Mouse (Mus musculus) MEL (cell line): Measurements from ENCODE around the gene Vstm5. TPM values are rescaled to one million over a fixed set of nuclear protein-coding genes. Genes with fewer than 3 reads are reported as not detected.

Experiments
- DNase-seq: peaks from one replicate; pipeline ENCODE4 v3.0.0; 2011; ENCODE audit warnings: low read depth, low spot score
- H3K27ac ChIP-seq: 2 replicates; pipeline ENCODE4 v1.5.1; 2012; ENCODE audit warnings: low read depth, mild to moderate bottlenecking, control low read depth, low read length, moderate library complexity; ENCODE audit not compliant: control insufficient read depth
- H3K27me3 ChIP-seq, 2 experiments: fragments of 150-350 bp in 1 of 2; sonication (generic) in 1 of 2; 2 replicates each; pipeline ENCODE4 v1.6.1; 2012; ENCODE audit warnings: low read length in 2 of 2, mild to moderate bottlenecking in 2 of 2, improper control_type of control experiment in 1 of 2, moderate library complexity in 1 of 2; ENCODE audit not compliant: insufficient read depth in 2 of 2, control insufficient read depth in 1 of 2
- H3K36me3 ChIP-seq, 2 experiments: 2 replicates each; pipeline ENCODE4 v1.6.1; 2012 to 2014; ENCODE audit warnings: low read length in 2 of 2, improper control_type of control experiment in 1 of 2, inconsistent platforms in 1 of 2, mild to moderate bottlenecking in 1 of 2; ENCODE audit not compliant: insufficient read depth in 2 of 2, control insufficient read depth in 1 of 2
- H3K4me1 ChIP-seq, 2 experiments: fragments of 150-350 bp in 1 of 2; sonication (generic) in 1 of 2; 2 replicates each; pipeline ENCODE4 v1.6.1; 2012; ENCODE audit warnings: low read length in 2 of 2, improper control_type of control experiment in 1 of 2, mild to moderate bottlenecking in 1 of 2; ENCODE audit not compliant: insufficient read depth in 2 of 2, control insufficient read depth in 1 of 2
- H3K4me3 ChIP-seq, 2 experiments: fragments of 150-350 bp in 1 of 2; sonication (generic) in 1 of 2; 2 replicates each; pipeline ENCODE4 v1.5.1; 2012; ENCODE audit warnings: low read depth in 2 of 2, low read length in 2 of 2, mild to moderate bottlenecking in 2 of 2, moderate library complexity in 2 of 2, control low read depth in 1 of 2, improper control_type of control experiment in 1 of 2; ENCODE audit not compliant: control insufficient read depth in 1 of 2, insufficient read depth in 1 of 2
- H3K79me2 ChIP-seq: 2 replicates; pipeline ENCODE4 v1.6.1; 2012; ENCODE audit warnings: mild to moderate bottlenecking, low read length, moderate library complexity; ENCODE audit not compliant: control insufficient read depth, poor library complexity, insufficient read depth
- H3K9ac ChIP-seq: 2 replicates; pipeline ENCODE4 v1.6.1; 2012; ENCODE audit warnings: low read depth, mild to moderate bottlenecking, control low read depth, low read length, moderate library complexity; ENCODE audit not compliant: control insufficient read depth, poor library complexity, severe bottlenecking
- H3K9me3 ChIP-seq: fragments of 150-350 bp; sonication (generic); replicated peaks from 2 replicates; pipeline ENCODE4 v1.6.1; 2012; ENCODE audit warnings: mild to moderate bottlenecking, low read length, improper control_type of control experiment, moderate library complexity; ENCODE audit not compliant: insufficient read depth
- BHLHE40 ChIP-seq: IDR thresholded peaks from 2 replicates; pipeline ENCODE4 v1.6.1; 2012; ENCODE audit warnings: low read depth, mild to moderate bottlenecking, inconsistent platforms, low read length, improper control_type of control experiment, borderline replicate concordance
- ELF1 ChIP-seq: IDR thresholded peaks from 2 replicates; pipeline ENCODE4 v1.6.1; 2014; ENCODE audit warnings: low read depth, mild to moderate bottlenecking, inconsistent platforms, low read length, improper control_type of control experiment, moderate library complexity
- EP300 ChIP-seq, 2 experiments: IDR thresholded peaks; 2 replicates each; pipeline ENCODE4 v1.6.1; 2011; ENCODE audit warnings: improper control_type of control experiment in 2 of 2, low read length in 2 of 2, low read depth in 1 of 2, mild to moderate bottlenecking in 1 of 2
- ETS1 ChIP-seq: IDR thresholded peaks from 2 replicates; pipeline ENCODE4 v1.6.1; 2012; ENCODE audit warnings: low read depth, mild to moderate bottlenecking, inconsistent platforms, low read length, improper control_type of control experiment, moderate library complexity
- GABPA ChIP-seq: IDR thresholded peaks from 2 replicates; pipeline ENCODE4 v1.6.1; 2012; ENCODE audit warnings: low read depth, mild to moderate bottlenecking, inconsistent platforms, low read length, improper control_type of control experiment, moderate library complexity
- GATA1 ChIP-seq: IDR thresholded peaks from 2 replicates; pipeline ENCODE4 v1.6.1; 2011; ENCODE audit warnings: low read depth, low read length, improper control_type of control experiment
- HCFC1 ChIP-seq: IDR thresholded peaks from 2 replicates; pipeline ENCODE4 v1.6.1; 2012; ENCODE audit warnings: low read depth, mild to moderate bottlenecking, inconsistent platforms, low read length, improper control_type of control experiment, moderate library complexity
- JUND ChIP-seq: IDR thresholded peaks from 2 replicates; pipeline ENCODE4 v1.6.1; 2011; ENCODE audit warnings: low read depth, mild to moderate bottlenecking, improper control_type of control experiment, low read length
- MAFK ChIP-seq: IDR thresholded peaks from 2 replicates; pipeline ENCODE4 v1.6.1; 2011; ENCODE audit warnings: low read depth, mild to moderate bottlenecking, low read length, improper control_type of control experiment, borderline replicate concordance
- MAX ChIP-seq: IDR thresholded peaks from 2 replicates; pipeline ENCODE4 v1.6.1; 2011; ENCODE audit warnings: low read length, improper control_type of control experiment
- MAZ ChIP-seq: IDR thresholded peaks from 2 replicates; pipeline ENCODE4 v1.6.1; 2012; ENCODE audit warnings: low read depth, mild to moderate bottlenecking, inconsistent platforms, low read length, improper control_type of control experiment
- MEF2A ChIP-seq: IDR thresholded peaks from 2 replicates; pipeline ENCODE4 v1.6.1; 2014; ENCODE audit warnings: low read depth, mild to moderate bottlenecking, inconsistent platforms, low read length, improper control_type of control experiment; ENCODE audit not compliant: poor library complexity, insufficient replicate concordance, severe bottlenecking; ENCODE audit errors: extremely low read depth
- MYB ChIP-seq: IDR thresholded peaks from 2 replicates; pipeline ENCODE4 v1.6.1; 2011; ENCODE audit warnings: mild to moderate bottlenecking, low read depth, low read length, improper control_type of control experiment
- MYC ChIP-seq: IDR thresholded peaks from 2 replicates; pipeline ENCODE4 v1.6.1; 2011; ENCODE audit warnings: low read depth, mild to moderate bottlenecking, low read length, improper control_type of control experiment, moderate library complexity
- NELFE ChIP-seq: IDR thresholded peaks from 2 replicates; pipeline ENCODE4 v1.6.1; 2011; ENCODE audit warnings: low read depth, low read length, improper control_type of control experiment
- NRF1 ChIP-seq: IDR thresholded peaks from 2 replicates; pipeline ENCODE4 v1.6.1; 2014; ENCODE audit warnings: low read depth, mild to moderate bottlenecking, inconsistent platforms, low read length, improper control_type of control experiment, moderate library complexity; ENCODE audit not compliant: poor library complexity, insufficient read depth, severe bottlenecking
- POLR2A ChIP-seq, 2 experiments: IDR thresholded peaks; 2 replicates each; pipeline ENCODE4 v1.6.1; 2011 to 2012; ENCODE audit warnings: low read length in 2 of 2, mild to moderate bottlenecking in 2 of 2, control low read depth in 1 of 2, improper control_type of control experiment in 1 of 2, low read depth in 1 of 2, moderate library complexity in 1 of 2; ENCODE audit not compliant: control insufficient read depth in 1 of 2, insufficient read depth in 1 of 2, poor library complexity in 1 of 2
- POLR2AphosphoS2 ChIP-seq: IDR thresholded peaks from 2 replicates; pipeline ENCODE4 v1.6.1; 2011; ENCODE audit warnings: low read length, improper control_type of control experiment
- POLR2AphosphoS5 ChIP-seq: IDR thresholded peaks from 2 replicates; pipeline ENCODE4 v1.6.1; 2012; ENCODE audit warnings: low read depth, borderline replicate concordance, mild to moderate bottlenecking, inconsistent platforms, low read length, moderate library complexity, mixed read lengths
- RAD21 ChIP-seq: IDR thresholded peaks from 2 replicates; pipeline ENCODE4 v1.6.1; 2011; ENCODE audit warnings: mild to moderate bottlenecking, low read depth, low read length, improper control_type of control experiment
- RCOR1 ChIP-seq: IDR thresholded peaks from 2 replicates; pipeline ENCODE4 v1.6.1; 2012; ENCODE audit warnings: low read depth, mild to moderate bottlenecking, inconsistent platforms, low read length, improper control_type of control experiment
- SMC3 ChIP-seq: IDR thresholded peaks from 2 replicates; pipeline ENCODE4 v1.6.1; 2011; ENCODE audit warnings: low read depth, low read length, improper control_type of control experiment
- TAL1 ChIP-seq: IDR thresholded peaks from 2 replicates; pipeline ENCODE4 v1.6.1; 2012; ENCODE audit warnings: mild to moderate bottlenecking, inconsistent platforms, low read length, moderate library complexity, mixed read lengths
- TBP ChIP-seq: IDR thresholded peaks from 2 replicates; pipeline ENCODE4 v1.8.0; 2011; ENCODE audit warnings: low read depth, low read length, improper control_type of control experiment
- TCF12 ChIP-seq: IDR thresholded peaks from 2 replicates; pipeline ENCODE4 v1.6.1; 2014; ENCODE audit warnings: low read depth, mild to moderate bottlenecking, inconsistent platforms, low read length, improper control_type of control experiment, moderate library complexity
- UBTF ChIP-seq: IDR thresholded peaks from 2 replicates; pipeline ENCODE4 v1.6.1; 2012; ENCODE audit warnings: low read depth, mild to moderate bottlenecking, inconsistent platforms, low read length, improper control_type of control experiment, moderate library complexity, borderline replicate concordance; ENCODE audit not compliant: insufficient read depth
- USF1 ChIP-seq: IDR thresholded peaks from 2 replicates; pipeline ENCODE4 v1.6.1; 2014; ENCODE audit warnings: low read depth, mild to moderate bottlenecking, inconsistent platforms, low read length, improper control_type of control experiment, moderate library complexity
- USF2 ChIP-seq, 2 experiments: IDR thresholded peaks; 2 replicates each; pipeline ENCODE4 v1.6.1; 2011 to 2012; ENCODE audit warnings: improper control_type of control experiment in 2 of 2, low read length in 2 of 2, borderline replicate concordance in 1 of 2, inconsistent platforms in 1 of 2, low read depth in 1 of 2, mild to moderate bottlenecking in 1 of 2; ENCODE audit not compliant: insufficient read depth in 1 of 2
- ZC3H11A ChIP-seq: IDR thresholded peaks from 2 replicates; pipeline ENCODE4 v1.6.1; 2012; ENCODE audit warnings: low read depth, mild to moderate bottlenecking, inconsistent platforms, low read length, improper control_type of control experiment
- ZKSCAN1 ChIP-seq: IDR thresholded peaks from 2 replicates; pipeline ENCODE4 v1.6.1; 2012; ENCODE audit warnings: low read depth, mild to moderate bottlenecking, inconsistent platforms, low read length, improper control_type of control experiment, moderate library complexity
- ZMIZ1 ChIP-seq: IDR thresholded peaks from 2 replicates; pipeline ENCODE4 v1.6.1; 2012; ENCODE audit warnings: low read depth, mild to moderate bottlenecking, inconsistent platforms, low read length, improper control_type of control experiment, moderate library complexity
- ZNF384 ChIP-seq: IDR thresholded peaks from 2 replicates; pipeline ENCODE4 v1.6.1; 2012; ENCODE audit warnings: low read depth, mild to moderate bottlenecking, inconsistent platforms, low read length, improper control_type of control experiment
- polyA plus RNA-seq, 2 experiments: library from polyadenylated mRNA; stranded (reverse) in 1 of 2; unstranded in 1 of 2; fragments of >175 nt in 1 of 2; fragments of >200 nt in 1 of 2; gene quantifications; 2 replicates each; pipeline versions ENCODE4 v1.2.1 to v1.2.4; 2012; ENCODE audit warnings: low replicate concordance in 2 of 2, low read depth in 1 of 2; ENCODE audit not compliant: insufficient read length in 2 of 2, insufficient read depth in 1 of 2, missing spikeins in 1 of 2
- total RNA-seq: library from RNA; depleted of rRNA; stranded (reverse); fragments of 300-350 nt; gene quantifications from 2 replicates; pipeline ENCODE4 v1.2.3, GENCODE M21; 2012; rRNA removed

Vstm5 gene
- total RNA-seq (18.0 and 27.0 TPM in 2 replicates), polyA plus RNA-seq (10 to 100 TPM in 1 of 2 experiments, not detected in 1; 23.5 TPM)

GRCm38 (mm10) chr9:15239042-15239925, at the start of gene Vstm5:
Gene Vstm5 (plus strand): TSS chr9:15239045.
- peaks cover 24 to 32% of the 10 kb centered on the region in 2 experiments for H3K4me1 ChIP-seq
- H3K79me2 ChIP-seq = peaks cover 13% of the 10 kb centered on the region
- H3K9me3 ChIP-seq = no peaks in the 10 kb centered on the region
- peak; percentile 93 for DNase-seq
- H3K27ac ChIP-seq = peak within 1 kb of the TSS; percentile 11
- H3K4me3 ChIP-seq = peak within 1 kb of the TSS; percentile 70 to 80
- peaks cover 0 to 28% of the 10 kb centered on the region in 2 experiments; a peak in 2 of 4 replicates for H3K36me3 ChIP-seq
- no peaks in the 10 kb centered on the region for H3K27me3 ChIP-seq
- peak within 1 kb of the TSS; percentile 70 for H3K9ac ChIP-seq
- TF ChIP-seq POLR2AphosphoS2 = peak; percentile 28; the same call in 1 of the 2 replicates
- no peak for TF ChIP-seq BHLHE40
- TF ChIP-seq USF1 = no peak; the same call in 1 of the 2 replicates
- TF ChIP-seq HCFC1 = peak; percentile 68; the same call in 1 of the 2 replicates
- TF ChIP-seq MAZ = peak; percentile 63; the same call in 1 of the 2 replicates
- TF ChIP-seq MAX = peak; percentile 60
- TF ChIP-seq MYB = no peak
- no peak; the same call in 1 of the 2 replicates for TF ChIP-seq MYC
- TF ChIP-seq RCOR1 = peak; percentile 59
- no peak; the same call in 1 of the 2 replicates for TF ChIP-seq ZKSCAN1
- no peak; the same call in 1 of the 2 replicates for TF ChIP-seq MEF2A
- peak; percentile 25; the same call in 1 of the 2 replicates for TF ChIP-seq ZNF384
- peak; percentile 16 for TF ChIP-seq RAD21
- TF ChIP-seq JUND = no peak
- TF ChIP-seq ELF1 = peak; percentile 43; the same call in 1 of the 2 replicates
- 0 out of 2 replicates have a peak, but pooled peaks have one; percentile 5 for TF ChIP-seq ZC3H11A
- peak; percentile 71 for TF ChIP-seq TBP
- 0 out of 2 replicates have a peak, but pooled peaks have one; percentile 32 for TF ChIP-seq ETS1
- TF ChIP-seq EP300 (IDR thresholded peaks at IDR 0.05; ENCODE audit: low read depth in 1 of 2, low read length in 2 of 2) = peak; percentile 38 to 73; a peak in 3 of 4 replicates
- peak; percentile 53 for TF ChIP-seq TCF12
- TF ChIP-seq POLR2A (IDR thresholded peaks at IDR 0.05; ENCODE audit: control insufficient read depth in 1 of 2, insufficient read depth in 1 of 2, low read depth in 1 of 2, low read length in 2 of 2, poor library complexity in 1 of 2) = peak in 1 of 2 experiments; percentile 66; a peak in 2 of 4 replicates
- TF ChIP-seq GATA1 = peak; percentile 35
- TF ChIP-seq POLR2AphosphoS5 = peak; percentile 37; the same call in 1 of the 2 replicates
- TF ChIP-seq NELFE = peak; percentile 53
- peak; percentile 41 for TF ChIP-seq SMC3
- no peak for TF ChIP-seq USF2 (IDR thresholded peaks at IDR 0.05; ENCODE audit: borderline replicate concordance in 1 of 2, insufficient read depth in 1 of 2, low read depth in 1 of 2, low read length in 2 of 2)
- TF ChIP-seq UBTF = peak; percentile 97
- TF ChIP-seq GABPA = no peak
- peak; percentile 65; the same call in 1 of the 2 replicates for TF ChIP-seq ZMIZ1
- TF ChIP-seq MAFK = no peak
- no peak for TF ChIP-seq TAL1
- peak; percentile 17; the same call in 1 of the 2 replicates for TF ChIP-seq NRF1
